14 mouse cellular contexts compared by ENCODE assay signal in the genomic region with DNA sequence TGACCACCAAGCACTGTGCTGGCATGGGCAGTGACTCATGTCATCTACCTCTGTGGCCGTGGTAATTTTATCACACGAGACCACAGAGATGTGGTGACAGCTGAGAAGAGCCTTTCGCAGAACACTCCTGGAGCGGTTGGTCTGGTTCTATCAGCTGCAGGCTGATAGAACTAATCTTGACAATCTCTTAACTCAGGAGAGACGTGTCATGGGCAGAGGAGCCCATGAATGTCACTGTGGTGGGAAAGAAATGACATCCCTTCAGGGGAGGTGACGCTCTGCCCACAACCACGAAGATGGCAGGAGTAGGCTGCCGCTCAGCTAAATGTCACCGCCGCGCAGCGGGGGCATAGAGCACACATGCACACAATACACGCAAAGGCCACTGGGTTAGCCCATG. TPM values are rescaled to one million over a fixed set of nuclear protein-coding genes. Genes with fewer than 3 reads are reported as not detected.
DNase-seq lines count a peak whose midpoint lies in the region; ATAC-seq lines count a peak whose summit lies in the region.
"Had no signal": no experiment of that assay in that cellular context is flagged by ENCODE, and none has a peak within 500 bp of the region (broad histone marks: within the 10 kb centered on the region; RNA-seq: fewer than 3 reads in every experiment).

No protein-coding gene starts in this region.

- H3K9ac ChIP-seq in heart, embryonic 13.5 days = no peak overlapping the region
- H3K9ac ChIP-seq: liver, embryonic 15.5 days had no signal

- intact Hi-C loops in gastrocnemius, postnatal 36 days (cut with DNase I) = loop anchor here (5.0 kb wide), 1 partner anchor 33 kb away; no protein-coding TSS in a partner anchor

- WGBS in heart, embryonic 13.5 days = 42% methylated on average over 13 of the region's 13 CpGs

- no peaks in the 10 kb centered on the region for H3K36me3 ChIP-seq in heart, embryonic 13.5 days
- H3K36me3 ChIP-seq: heart, embryonic 10.5 days; liver, embryonic 15.5 days had no signal

- DNase-seq in heart, adult 18-20 months = no peak
- peak; percentile 40 for DNase-seq in thymus, postnatal 14 days
- DNase-seq in thymus, postnatal 10 days (ENCODE audit: low spot score in 2 of 2) = no peak
- no peak for DNase-seq in adrenal gland, postnatal 25 days
- no peak for DNase-seq in gastrocnemius, postnatal 36 days
- DNase-seq in layer of hippocampus, adult 18-20 months (ENCODE audit: low spot score in 2 of 2) = no peak
- DNase-seq: cerebellum, adult 18-20 months; gastrocnemius, adult 2 months; lung, postnatal 36 days had no signal

- no peak overlapping the region for H3K27ac ChIP-seq in heart, embryonic 13.5 days (replicated peaks)
- H3K27ac ChIP-seq: gastrocnemius, adult 2 months; heart, embryonic 10.5 days; liver, embryonic 15.5 days had no signal

- no peak for ATAC-seq in heart, embryonic 13.5 days (ENCODE audit: extremely low read depth, insufficient number of reproducible peaks, low FRiP score, low TSS enrichment)
- ATAC-seq in megakaryocyte, adult 5-6 weeks (ENCODE audit: poor library complexity, severe bottlenecking) = peak; percentile 77
- ATAC-seq: forebrain, embryonic 14.5 days had no signal

- no peaks in the 10 kb centered on the region for H3K9me3 ChIP-seq in heart, embryonic 13.5 days
- H3K9me3 ChIP-seq: heart, embryonic 10.5 days; liver, embryonic 15.5 days had no signal

- H3K4me2 ChIP-seq in heart, embryonic 13.5 days = 0 out of 2 replicates have a peak overlapping the region, but pooled peaks have one; percentile 19
- H3K4me2 ChIP-seq: liver, embryonic 15.5 days had no signal

- no peak overlapping the region for H3K4me3 ChIP-seq in heart, embryonic 13.5 days
- H3K4me3 ChIP-seq: gastrocnemius, adult 2 months; heart, embryonic 10.5 days; liver, embryonic 15.5 days had no signal

- peaks cover 7% of the 10 kb centered on the region; the same call in 1 of the 2 replicates for H3K4me1 ChIP-seq in heart, embryonic 13.5 days

- peaks cover 14% of the 10 kb centered on the region for H3K27me3 ChIP-seq in heart, embryonic 13.5 days (replicated peaks)
- H3K27me3 ChIP-seq: liver, embryonic 15.5 days had no signal

RNA-seq across cellular contexts. Expression of a gene that starts 9.9 kb away (rescaled TPM):
- polyA plus RNA-seq in heart, embryonic 13.5 days (2015; fragmentation: Nextera tagmentation; extraction: Ambion mirVana) = 0.57 and 0.82 TPM in 2 replicates
- total RNA-seq in heart, adult 18-20 months (2021) = under 1 TPM; 0.12 to 0.46 TPM
- total RNA-seq in megakaryocyte, adult 5-6 weeks (2015) = 0.11 and 2.2 TPM in 2 replicates
- 0.26 and 0.81 TPM in 2 replicates for total RNA-seq in megakaryocyte, adult 5-6 weeks (2017)
- 0.15 TPM in 1 of 2 replicates, not detected in the other for total RNA-seq in adrenal gland, postnatal 25 days (2021)
- total RNA-seq in gastrocnemius, postnatal 36 days (2021) = under 1 TPM in 1 of 2 experiments, not detected in 1; 0.30 TPM
- under 1 TPM; 0.82 to 0.89 TPM for total RNA-seq in layer of hippocampus, adult 18-20 months (2021)

RNA-seq across cellular contexts. Expression of a gene that starts 10.1 kb away (rescaled TPM):
- 298 and 333 TPM in 2 replicates for polyA plus RNA-seq in heart, embryonic 13.5 days (2015; fragmentation: Nextera tagmentation; extraction: Ambion mirVana)
- 100 to 1,000 TPM; 270 to 278 TPM for total RNA-seq in heart, adult 18-20 months (2021)
- total RNA-seq in megakaryocyte, adult 5-6 weeks (2015) = 118 and 123 TPM in 2 replicates
- 153 and 156 TPM in 2 replicates for total RNA-seq in megakaryocyte, adult 5-6 weeks (2017)
- total RNA-seq in adrenal gland, postnatal 25 days (2021) = 284 and 290 TPM in 2 replicates
- total RNA-seq in gastrocnemius, postnatal 36 days (2021) = 100 to 1,000 TPM; 795 to 846 TPM
- 100 to 1,000 TPM; 241 to 256 TPM for total RNA-seq in layer of hippocampus, adult 18-20 months (2021)
